Mouse (Mus musculus) lung, embryonic 16.5 days (tissue): Measurements from ENCODE around the gene Pcnx. TPM values are rescaled to one million over a fixed set of nuclear protein-coding genes. Genes with fewer than 3 reads are reported as not detected.
"Not testable (repeated sequence)": the region's sequence is repeated elsewhere in the genome, so short reads cannot be mapped to it uniquely, and the experiment has no call there.

Experiments
- ATAC-seq: fragments of 200-750 bp; cut with Nextera tagmentation; 2 replicates; pipeline ENCODE4 v1.8.0; 2017; ENCODE audit warnings: low read depth, mild to moderate bottlenecking, moderate library complexity
- H3K27ac ChIP-seq: fragments of 300-500 bp; sonication (generic); 2 replicates; pipeline ENCODE4 v1.5.1; 2014; ENCODE audit warnings: mild to moderate bottlenecking, control low read depth, low read length
- H3K27me3 ChIP-seq: fragments of 300-500 bp; sonication (generic); 2 replicates; pipeline ENCODE4 v1.6.1; 2014; ENCODE audit warnings: low read depth, low read length, mixed read lengths; ENCODE audit not compliant: control insufficient read depth, insufficient read depth
- H3K36me3 ChIP-seq: fragments of 300-500 bp; sonication (generic); 2 replicates; pipeline ENCODE4 v1.6.1; 2014; ENCODE audit warnings: low read length; ENCODE audit not compliant: control insufficient read depth, insufficient read depth
- H3K4me1 ChIP-seq: fragments of 300-500 bp; sonication (generic); replicated peaks from 2 replicates; pipeline ENCODE4 v1.6.1; 2014; ENCODE audit warnings: low read length, mixed read lengths; ENCODE audit not compliant: control insufficient read depth, insufficient read depth
- H3K4me2 ChIP-seq: fragments of 300-500 bp; sonication (generic); 2 replicates; pipeline ENCODE4 v1.6.1; 2014; ENCODE audit warnings: low read depth, low read length, control low read depth
- H3K4me3 ChIP-seq: fragments of 300-500 bp; sonication (generic); 2 replicates; pipeline ENCODE4 v1.5.1; 2014; ENCODE audit warnings: mild to moderate bottlenecking, low read length, control low read depth
- H3K9ac ChIP-seq: fragments of 300-500 bp; sonication (generic); 2 replicates; pipeline ENCODE4 v1.6.1; 2014; ENCODE audit warnings: low read length, control low read depth
- H3K9me3 ChIP-seq: fragments of 300-500 bp; sonication (generic); 2 replicates; pipeline ENCODE4 v1.6.1; 2016; ENCODE audit warnings: low read length; ENCODE audit not compliant: control insufficient read depth
- WGBS: fragments of 180-500 bp; shearing (Covaris S2); extraction: QIAGEN DNeasy Blood & Tissue Kit; methylation state at CpG from one replicate; pipeline ENCODE4 v1.1.7; 2014; 5-methylcytosine and 5-hydroxymethylcytosine counted together
- polyA plus RNA-seq: library from polyadenylated mRNA; unstranded; fragments of >200 nt; fragmentation: Nextera tagmentation; extraction: Ambion mirVana; gene quantifications from 2 replicates; pipeline ENCODE4 v1.2.1, GENCODE M21; 2015

Pcnx gene
- polyA plus RNA-seq, 1 experiment from 2014 or later: 15.2 TPM

DNA sequence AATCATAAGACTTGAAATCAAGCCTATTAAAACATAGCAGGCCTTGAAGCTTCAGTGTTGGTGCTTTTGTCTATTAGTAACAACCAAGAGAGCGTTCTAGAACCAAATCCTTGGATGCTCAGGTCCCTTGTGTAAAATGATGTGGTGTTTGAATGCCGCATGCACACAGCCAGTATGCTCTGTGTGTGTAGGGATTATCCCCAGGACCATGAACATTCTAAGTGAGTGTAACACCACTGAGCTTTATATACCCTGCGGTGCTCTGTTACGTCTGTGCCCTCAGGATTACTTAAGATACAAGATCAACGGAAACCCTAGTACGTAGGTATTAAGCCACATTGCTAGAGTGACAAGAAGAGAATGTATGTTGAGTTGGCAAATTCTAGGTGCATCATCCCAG, 174.2 kb downstream of the Pcnx start:
- H3K4me3 ChIP-seq, ATAC-seq, H3K9me3 ChIP-seq, H3K27me3 ChIP-seq, H3K36me3 ChIP-seq, H3K9ac ChIP-seq, H3K4me2 ChIP-seq, H3K4me1 ChIP-seq, H3K27ac ChIP-seq: not testable (repeated sequence)
- WGBS: no CpG with 5 or more reads among the region's 6 CpGs

DNA sequence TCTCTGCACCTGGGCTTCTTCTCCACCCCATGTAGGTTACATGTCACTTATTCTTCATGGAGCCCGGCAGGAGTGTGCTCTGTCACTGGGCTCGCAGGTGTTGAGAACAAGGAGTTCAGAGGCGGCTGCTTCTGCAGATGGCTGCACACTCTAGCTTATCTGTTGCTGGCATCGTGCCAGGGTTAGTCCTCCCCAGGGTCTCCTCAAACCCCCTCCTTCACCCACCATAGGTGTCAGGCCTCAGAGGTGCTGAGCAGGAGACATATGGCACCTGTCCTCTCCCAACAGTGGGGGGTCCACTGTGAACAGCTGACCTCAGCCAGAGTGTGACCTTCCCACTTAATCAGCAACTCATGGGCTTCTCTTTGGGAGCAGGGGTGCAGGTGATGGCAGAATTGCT, 184.3 kb downstream of the Pcnx start:
- WGBS: no CpG with 5 or more reads among the region's 4 CpGs
- not testable (repeated sequence) for ATAC-seq, H3K36me3 ChIP-seq, H3K4me2 ChIP-seq, H3K4me3 ChIP-seq, H3K4me1 ChIP-seq, H3K9ac ChIP-seq, H3K27ac ChIP-seq, H3K27me3 ChIP-seq, H3K9me3 ChIP-seq

Other genes starting within 250 kb of the Pcnx start
- gene Ttc9, start 228.8 kb upstream of the Pcnx start, polyA plus RNA-seq: 4.9 and 6.5 TPM in 2 replicates
- gene Map3k9, start 78.8 kb upstream of the Pcnx start, polyA plus RNA-seq: 1.2 and 1.7 TPM in 2 replicates